Mouse (Mus musculus): ENCODE results near the gene Ppm1h.

Gene Ppm1h

DNA sequence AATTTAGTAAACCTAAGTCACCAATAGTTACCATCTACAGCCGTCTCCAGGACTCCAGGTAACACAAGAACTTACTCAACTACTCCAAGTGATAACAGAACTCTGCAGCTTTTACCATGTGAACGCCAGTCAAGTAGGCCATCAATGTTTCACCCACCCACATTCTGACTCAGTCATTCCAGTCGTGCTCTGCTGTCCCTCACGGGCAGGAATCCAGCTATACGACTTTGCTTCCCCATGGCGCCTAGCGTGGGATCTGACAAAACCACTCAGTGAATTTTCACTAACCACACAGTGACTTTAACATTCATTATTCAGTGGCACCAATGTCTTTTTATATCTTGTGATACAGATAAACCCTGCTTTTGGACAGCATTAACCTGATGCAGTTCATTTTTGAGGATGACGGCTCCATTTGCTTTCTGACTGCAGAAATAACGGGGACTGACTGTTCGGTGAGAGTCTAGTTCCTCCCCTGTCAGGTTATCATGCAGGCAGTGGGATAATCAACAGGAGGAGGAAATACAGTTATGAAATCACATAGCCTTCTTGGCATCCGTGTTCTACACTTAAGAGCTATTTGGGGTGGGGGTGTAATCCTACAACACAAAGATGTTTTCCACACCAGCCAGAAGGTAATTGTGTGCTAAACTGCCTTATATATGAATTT, 304.5 kb downstream of the Ppm1h start:
- no peak for DNase-seq (ENCODE audit: low spot score)

DNA sequence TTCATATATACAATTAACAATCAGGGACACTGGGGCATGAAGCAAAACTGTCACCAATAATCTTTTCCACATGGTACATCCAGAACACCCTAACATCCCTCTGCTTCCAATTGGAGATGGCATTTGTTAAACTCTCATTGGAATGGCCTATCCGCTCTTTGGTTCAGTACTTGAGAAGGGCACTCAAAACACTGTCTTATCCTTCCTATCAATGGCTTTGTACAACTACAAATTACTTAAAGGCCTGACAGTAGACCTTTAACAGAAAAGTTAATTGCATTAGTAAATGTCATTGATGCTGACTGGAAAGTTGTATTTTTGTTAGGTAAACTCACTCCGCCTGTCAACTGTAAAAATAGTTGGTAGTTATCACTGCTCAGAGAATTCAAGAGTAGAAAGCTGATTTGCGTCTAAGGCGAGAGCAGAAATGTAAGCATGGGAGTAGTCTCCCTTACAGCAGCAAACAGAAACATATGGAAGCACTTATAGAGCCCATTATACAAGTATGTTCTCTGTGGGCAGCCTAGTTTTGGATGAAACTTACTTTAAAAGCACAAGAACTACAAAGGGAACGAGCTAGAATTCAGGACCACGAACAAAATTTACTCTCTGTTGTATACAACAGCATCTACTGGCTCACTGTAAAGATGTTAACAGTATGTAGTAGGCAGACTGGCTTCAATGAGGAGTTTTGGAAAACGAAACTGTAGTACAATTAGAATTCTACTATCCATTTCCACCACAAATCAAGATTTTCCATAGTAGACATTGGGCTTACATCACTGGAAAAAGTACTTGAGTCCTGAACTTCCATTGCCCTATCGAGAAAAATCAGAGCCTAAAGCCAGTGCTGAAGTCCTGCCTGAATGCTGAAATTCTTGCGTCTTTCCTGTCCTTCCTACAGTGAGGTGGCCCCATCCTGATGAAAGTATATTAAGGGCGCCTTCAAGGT, 305.3 kb downstream of the Ppm1h start:
- DNase-seq (ENCODE audit: low spot score) = no peak

- no peak for DNase-seq (ENCODE audit: low spot score)
These were observed 306.1 kb downstream of the Ppm1h start for GRCm38 (mm10) chr10:122984531-122985251.

GRCm38 (mm10) chr10:122985252-122985514, 306.6 kb downstream of the Ppm1h start:
- DNase-seq (ENCODE audit: low spot score) = peak; percentile 71

GRCm38 (mm10) chr10:122985515-122986319, 307.2 kb downstream of the Ppm1h start:
- peak; percentile 89 for DNase-seq (ENCODE audit: low spot score)

DNA sequence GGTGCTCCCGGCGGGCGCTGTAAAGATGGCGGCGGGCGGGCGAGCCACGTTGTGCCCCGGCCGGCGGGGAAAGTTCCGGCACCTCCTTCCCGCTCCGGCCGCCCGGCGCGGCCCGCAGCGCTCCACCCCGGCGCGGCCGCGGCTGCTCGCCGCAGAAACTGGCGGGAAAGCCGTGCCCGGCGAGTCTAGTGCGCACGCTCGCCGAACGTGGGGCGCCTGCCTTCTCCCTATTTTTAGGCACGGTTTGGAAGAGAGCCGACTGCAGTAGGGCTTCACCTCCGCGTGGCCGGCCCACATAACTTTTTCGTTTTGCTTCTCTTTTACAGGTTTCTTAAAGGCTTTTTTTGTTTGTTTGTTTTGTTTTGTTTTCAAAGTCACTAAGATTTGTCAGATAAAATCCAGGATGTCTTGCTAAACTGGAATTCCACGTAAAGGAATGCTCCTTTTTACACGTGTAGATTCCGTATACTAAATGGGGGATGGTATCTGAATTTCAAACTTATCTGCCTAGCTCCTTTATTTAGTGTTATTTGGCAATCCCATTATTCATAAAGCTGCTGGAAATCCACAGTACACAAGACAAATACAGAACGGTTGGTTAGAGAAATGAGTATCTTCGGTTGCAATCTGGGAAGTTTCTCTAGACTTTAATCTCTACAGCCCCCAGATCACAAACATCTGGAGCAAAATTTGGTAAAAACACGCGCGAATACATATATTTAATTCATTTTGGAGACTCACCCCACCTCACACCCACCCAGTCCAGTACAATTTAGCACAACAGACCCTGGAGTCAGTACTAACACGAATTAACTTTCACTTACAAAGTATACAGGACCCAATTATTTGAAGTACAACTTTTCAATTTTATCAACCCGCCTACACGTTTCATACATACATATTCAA, 308.0 kb downstream of the Ppm1h start:
- DNase-seq (ENCODE audit: low spot score) = peak; percentile 79

GRCm38 (mm10) chr10:122987671-122988128, 309.1 kb downstream of the Ppm1h start:
- no peak for DNase-seq (ENCODE audit: low spot score)

- DNase-seq (ENCODE audit: low spot score) = no peak
These were observed 309.8 kb downstream of the Ppm1h start for GRCm38 (mm10) chr10:122988372-122988771.

GRCm38 (mm10) chr10:122989916-122990315, 311.4 kb downstream of the Ppm1h start:
- DNase-seq (ENCODE audit: low spot score) = no peak

- no peak for DNase-seq (ENCODE audit: low spot score)
These were observed 312.0 kb downstream of the Ppm1h start for GRCm38 (mm10) chr10:122990606-122991005.

DNA sequence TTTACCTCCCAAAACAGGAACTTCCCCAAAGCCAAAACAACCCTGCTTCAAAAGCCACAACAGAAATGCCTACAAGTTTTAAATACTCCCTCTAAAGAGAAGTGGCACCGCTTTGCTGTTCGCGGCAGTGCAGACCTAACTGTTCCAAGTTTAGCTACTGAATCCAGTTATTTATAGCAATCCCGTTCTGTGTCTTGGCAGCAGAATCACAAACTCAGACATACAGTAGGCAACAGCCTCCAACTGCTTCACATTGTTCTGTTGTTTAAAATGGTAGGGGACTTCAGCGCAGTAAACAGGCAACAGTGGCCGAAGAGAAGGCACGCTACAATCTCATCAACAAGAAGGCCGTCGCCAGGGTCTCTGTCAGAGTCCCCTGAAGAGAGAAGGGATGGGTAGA, 312.5 kb downstream of the Ppm1h start:
- DNase-seq (ENCODE audit: low spot score) = no peak

DNA sequence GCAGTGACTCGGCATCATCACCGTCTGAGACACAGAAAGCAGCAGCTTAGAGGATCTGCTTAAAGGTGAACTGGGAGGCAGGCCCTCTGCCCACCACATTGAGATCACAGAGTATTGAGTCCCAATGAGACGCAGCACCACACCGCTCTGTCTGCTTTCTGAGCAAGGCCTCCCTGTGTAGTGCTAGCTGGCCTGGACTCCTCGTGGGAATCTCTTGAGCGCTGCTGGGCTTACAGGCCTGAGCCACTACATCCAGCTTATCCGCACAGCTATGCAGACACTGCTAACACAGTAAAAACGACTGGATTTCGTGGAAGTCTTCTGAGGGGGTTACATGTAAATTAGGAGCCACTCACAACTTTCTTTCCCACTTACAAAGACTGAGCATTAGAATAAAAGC, 313.1 kb downstream of the Ppm1h start:
- no peak for DNase-seq (ENCODE audit: low spot score)

GRCm38 (mm10) chr10:122994402-122995107, 316.0 kb downstream of the Ppm1h start:
- DNase-seq (ENCODE audit: low spot score) = no peak
